Mouse (Mus musculus) ES-CJ7 (cell line): ENCODE results near the gene Sdc4.
A peak's percentile ranks its signal among the peaks of the same experiment; 100 is the strongest.

Source experiments
- DNase-seq: peaks from one replicate; pipeline ENCODE4 v3.0.0; 2011; ENCODE audit warnings: low read depth, low spot score

Sdc4 gene

DNA sequence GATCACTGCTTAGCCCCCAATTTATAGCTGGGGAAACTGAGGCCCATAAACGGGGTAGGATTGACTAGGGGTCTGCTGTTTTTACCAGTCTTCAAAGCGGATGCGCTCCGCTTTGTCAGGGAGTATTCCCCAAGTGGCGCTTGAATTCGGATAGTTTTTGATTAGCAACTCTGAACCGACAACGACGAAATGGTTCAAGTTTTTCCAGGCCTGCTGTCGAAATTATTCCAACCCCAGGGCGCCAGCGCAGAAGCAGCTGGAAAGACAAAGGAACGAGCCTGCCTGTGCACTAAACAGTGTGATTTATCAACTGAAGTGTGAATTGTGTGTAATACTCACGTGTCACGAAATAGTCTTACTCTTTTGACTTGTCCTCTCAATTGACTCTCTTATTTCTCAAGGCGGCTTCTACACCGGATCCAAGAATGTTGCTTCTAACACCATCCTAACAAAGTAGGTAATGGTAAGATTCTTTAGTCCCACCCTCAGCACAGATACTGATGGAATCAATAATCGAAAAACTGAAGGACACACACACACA is at the start of gene Sdc4:
Gene Sdc4, minus strand, starts transcription at position 428 of the 541 bp plus-strand sequence.
- DNase-seq = no peak

DNA sequence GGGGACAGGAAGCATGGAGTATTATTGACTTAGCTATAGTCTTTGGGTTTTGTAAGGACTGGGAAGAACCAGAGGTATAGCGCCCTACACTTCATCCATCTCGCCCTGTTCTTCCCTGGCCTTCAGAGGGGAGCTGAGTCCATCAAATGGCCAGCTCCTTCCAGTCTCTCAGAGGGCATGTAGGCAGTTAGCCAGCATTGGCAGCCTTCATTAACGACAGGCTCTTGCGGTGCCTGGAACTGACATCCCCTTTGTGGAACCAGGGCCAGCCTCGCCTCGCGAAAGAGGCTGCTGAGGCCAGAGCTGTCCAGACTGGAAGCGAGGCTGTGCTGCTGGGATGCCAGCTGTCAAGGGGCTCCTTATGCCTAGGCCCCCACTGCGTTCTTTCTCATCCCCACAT is 44.1 kb upstream of the Sdc4 start:
- no peak for DNase-seq

- DNase-seq = no peak
Measured at GRCm38 (mm10) chr2:164487115-164487527, 43.4 kb upstream of the Sdc4 start.

DNA sequence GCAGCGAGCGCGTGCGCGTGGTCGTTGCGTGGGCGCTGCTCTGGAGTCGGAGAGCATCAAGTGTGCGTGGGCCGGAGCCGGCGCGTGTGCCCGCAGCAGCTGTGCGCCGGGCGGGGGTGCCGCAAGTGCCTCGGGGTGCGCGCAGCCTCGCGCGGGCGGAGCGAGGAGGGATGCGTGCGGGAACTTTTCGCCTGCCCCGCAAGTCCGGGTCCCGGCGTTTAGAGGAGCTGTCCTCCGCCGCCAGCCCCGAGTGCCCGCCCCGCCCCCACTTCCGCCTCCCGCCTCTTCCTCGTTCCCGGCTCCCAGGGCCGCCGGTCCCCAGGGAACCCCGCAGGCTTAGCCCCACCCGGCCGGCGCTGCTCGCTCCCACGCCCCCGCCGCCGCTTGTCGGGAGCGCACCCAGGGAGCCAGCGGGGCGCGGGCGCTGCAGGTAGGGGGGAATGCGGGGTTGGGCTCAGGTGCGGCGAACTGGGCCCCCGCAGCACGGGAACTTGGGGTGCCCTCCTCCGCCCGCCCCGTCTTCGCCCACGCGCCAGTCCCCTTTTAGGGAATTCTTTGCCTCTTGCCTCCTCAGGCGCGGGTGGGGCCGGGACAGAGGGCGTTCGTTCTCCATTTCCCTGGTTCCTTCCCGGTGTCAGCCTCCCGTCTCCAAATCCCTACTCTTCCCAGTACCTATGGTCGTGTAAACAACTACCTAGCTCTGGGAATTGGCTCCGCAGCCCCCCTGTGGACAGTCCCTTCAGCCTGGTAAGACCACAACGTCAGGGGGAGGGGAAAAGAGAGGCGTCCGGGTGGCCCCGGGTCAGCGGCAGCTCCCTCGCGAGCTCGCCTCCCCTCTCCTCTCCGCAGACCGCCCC is 42.8 kb upstream of the Sdc4 start:
- DNase-seq = peak; percentile 29

DNA sequence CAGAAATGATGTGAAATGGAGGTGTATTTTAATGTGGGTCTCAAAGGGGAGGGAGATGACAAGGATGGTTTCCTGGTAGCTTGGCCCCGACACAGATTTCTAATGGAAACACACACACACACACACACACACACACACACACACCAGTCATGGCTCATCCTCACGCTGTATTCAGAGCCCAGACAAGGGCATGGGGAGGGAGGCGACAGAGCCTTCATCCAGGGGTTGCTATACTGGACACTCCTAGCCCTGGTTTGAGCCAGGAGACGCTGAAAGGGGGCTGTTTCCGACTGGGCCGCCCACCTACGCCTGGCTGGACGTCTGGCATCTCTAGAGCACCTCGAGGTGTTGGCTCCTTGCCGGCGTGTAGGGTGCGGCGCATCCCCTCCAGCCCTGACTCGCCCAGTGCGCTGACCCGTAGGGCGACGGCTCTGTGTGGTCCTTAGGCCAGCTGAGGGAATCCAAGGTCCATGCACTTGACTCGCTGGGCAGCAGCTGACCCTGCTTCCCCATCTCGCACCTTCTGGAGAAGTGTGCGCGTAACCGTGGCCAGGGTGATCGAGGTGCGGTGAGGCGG is 42.1 kb upstream of the Sdc4 start, which contains the start of gene Dbndd2:
Gene Dbndd2, plus strand, starts transcription at position 426 of the 577 bp plus-strand sequence.
- no peak for DNase-seq

DNA sequence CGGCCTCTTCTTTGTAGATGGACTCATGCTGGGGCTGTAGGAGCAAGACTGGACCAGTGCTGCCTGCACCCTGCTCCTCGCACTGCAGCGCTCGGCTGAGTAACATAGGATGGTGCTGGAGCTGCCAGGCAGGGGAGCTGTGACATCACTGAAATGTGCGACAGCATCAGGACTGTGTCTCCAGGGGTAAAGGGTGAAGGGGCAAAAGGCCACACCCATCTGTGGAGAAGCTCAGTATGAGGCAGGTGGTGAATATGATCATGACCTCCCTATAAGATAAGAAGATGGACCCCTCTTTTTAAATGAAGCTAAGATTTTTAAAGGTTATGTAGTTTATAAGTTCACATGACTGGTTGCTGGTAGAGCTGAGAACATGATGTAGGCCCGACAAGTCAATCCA is 29.9 kb upstream of the Sdc4 start, which contains the start of gene Trp53tg5:
Gene Trp53tg5, minus strand, starts transcription at position 101 of the 400 bp plus-strand sequence.
- no peak for DNase-seq

DNA sequence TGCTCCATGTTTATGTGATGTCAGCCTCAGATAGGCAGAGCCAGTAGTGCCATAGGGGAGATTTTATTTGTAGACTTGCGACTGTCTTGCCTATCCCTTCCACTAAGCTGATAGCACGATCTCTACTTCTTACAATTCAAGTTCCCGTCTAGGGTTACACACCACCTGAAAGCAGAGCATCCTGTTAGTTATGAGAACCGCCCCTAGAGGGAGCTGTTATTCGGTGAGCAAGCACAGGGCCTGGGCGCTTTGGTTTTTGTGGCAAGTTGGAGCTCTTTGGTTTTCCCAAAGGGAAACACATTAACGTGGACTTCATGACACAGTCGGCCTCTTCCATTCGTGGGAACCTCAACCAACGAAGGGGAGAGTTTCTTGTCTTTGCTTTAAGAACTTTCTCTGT is 26.6 kb upstream of the Sdc4 start:
- DNase-seq = peak; percentile 83

- DNase-seq = no peak
Measured at GRCm38 (mm10) chr2:164466787-164467186, 23.1 kb upstream of the Sdc4 start.

- no peak for DNase-seq
Measured at GRCm38 (mm10) chr2:164465161-164465560, 21.5 kb upstream of the Sdc4 start.

- peak; percentile 99 for DNase-seq
Measured at GRCm38 (mm10) chr2:164460745-164461551, 17.3 kb upstream of the Sdc4 start, which contains the start of gene Gm20458. TSS of gene Gm20458 (plus strand) at chr2:164460967.

DNA sequence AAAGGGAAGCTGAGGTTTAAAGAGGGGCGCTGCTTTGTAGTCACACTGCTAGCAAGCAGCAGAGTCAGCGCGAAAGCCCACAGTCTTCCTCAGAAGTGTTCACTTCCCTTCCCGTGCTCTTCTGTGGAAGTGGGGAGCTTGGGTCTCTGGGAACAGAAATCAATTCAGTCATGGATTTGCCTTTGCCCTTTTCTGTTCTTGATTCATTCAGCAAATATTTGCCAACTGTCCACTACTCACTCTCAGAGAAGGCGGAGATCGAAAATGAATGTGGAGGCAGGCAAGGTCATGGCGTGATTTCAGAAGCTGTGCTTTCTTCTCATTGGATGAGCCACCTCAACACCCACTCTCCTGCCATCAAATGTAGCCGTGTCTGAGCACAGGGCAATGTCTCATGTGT is 14.8 kb upstream of the Sdc4 start:
- no peak for DNase-seq

DNA sequence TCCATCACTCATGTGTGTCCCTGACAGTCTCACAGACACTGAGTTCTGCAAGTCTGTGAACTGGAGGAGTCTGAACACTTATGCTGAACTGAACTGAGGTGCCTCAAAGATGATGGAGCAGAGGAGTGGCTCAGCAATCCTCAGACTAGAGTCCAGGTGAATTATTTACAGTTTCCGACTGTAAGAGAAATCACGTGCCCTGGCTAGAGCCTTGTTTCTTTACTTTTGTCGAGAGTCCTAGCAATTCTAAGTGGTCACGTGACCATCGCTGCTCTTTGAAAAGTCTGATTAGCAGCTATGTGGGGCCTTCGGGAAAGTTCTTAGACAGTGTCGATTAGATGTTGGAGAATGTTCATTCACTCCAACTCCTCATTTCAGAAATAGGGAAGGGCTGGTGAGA is 14.3 kb upstream of the Sdc4 start:
- no peak for DNase-seq

GRCm38 (mm10) chr2:164456864-164457300 is 13.2 kb upstream of the Sdc4 start, which contains the start of gene Sys1:
TSS of gene Sys1 (plus strand) at chr2:164456964.
- peak; percentile 35 for DNase-seq

- DNase-seq = no peak
Measured at GRCm38 (mm10) chr2:164456413-164456812, 12.7 kb upstream of the Sdc4 start.

DNA sequence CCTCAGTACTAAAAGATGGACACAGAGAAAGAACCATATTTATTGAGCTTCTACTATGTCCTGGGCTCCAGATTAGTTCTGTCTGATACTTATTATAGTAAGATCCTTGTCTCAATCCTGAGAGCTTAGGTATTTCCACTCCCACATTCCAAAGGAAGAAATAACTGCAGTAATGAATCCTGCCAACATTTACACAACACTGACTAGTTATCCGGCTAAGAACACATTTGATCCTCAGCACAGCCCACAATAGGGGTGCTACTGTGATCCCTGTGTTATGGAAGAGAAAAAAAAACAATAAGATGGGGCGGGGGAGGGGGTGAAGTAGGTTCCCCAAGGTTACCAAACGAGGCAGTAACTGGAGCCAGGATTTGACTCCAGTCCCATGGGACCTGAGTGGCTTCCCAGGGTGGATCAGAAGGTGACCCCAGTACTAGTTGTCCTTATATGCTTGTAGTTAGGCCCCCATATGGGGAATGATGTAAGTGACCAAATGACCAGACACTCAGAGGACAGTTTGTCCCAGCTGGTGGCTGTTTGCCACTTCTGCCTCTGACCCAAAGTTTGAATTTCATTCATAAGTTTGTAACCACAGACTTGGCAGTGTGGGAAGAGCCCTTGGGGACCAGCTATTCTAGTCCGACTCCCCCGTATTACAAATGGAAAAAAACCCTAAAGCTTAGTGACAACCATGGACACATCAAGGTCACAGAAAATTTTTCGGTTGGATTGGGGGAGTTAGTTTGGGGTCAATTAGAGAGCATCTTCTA is 11.9 kb upstream of the Sdc4 start:
- DNase-seq = peak; percentile 34

DNA sequence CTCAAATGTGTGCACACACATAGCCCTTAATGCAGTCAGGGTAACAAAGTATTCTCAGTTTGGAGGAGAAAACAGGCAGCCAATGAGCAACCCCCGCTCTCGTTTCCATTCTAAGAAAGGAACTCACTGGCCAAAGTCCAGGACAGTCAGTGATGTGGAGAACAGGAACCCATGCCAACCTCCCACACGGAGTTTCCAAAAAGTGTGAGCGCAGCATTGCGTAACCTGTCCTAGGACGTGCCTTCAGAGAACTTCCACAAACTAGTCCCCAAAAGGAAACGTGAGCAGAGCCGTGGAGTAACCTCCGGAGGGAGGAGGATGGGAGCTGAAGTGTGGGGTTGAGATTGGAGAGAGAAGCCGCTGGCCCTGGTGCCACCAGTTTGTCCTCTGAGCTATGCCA is 11.2 kb upstream of the Sdc4 start:
- no peak for DNase-seq

- DNase-seq = peak; percentile 23
Measured at GRCm38 (mm10) chr2:164453887-164454500, 10.3 kb upstream of the Sdc4 start.

- no peak for DNase-seq
Measured at GRCm38 (mm10) chr2:164453047-164453757, 9.5 kb upstream of the Sdc4 start.

GRCm38 (mm10) chr2:164452000-164452676 is 8.5 kb upstream of the Sdc4 start:
- DNase-seq = no peak
